Mouse (Mus musculus): ENCODE data around the gene Cfap58.

The Cfap58 gene

GRCm38 (mm10) chr19:47937443-47938406 lies at the start of gene Cfap58:
Gene Cfap58 (plus strand): TSS chr19:47937675.
- DNase-seq (ENCODE audit: low spot score): peak; percentile 24

- DNase-seq (ENCODE audit: low spot score): no peak
These were observed 49.4 kb upstream of the Cfap58 start for GRCm38 (mm10) chr19:47888037-47888436.

DNA sequence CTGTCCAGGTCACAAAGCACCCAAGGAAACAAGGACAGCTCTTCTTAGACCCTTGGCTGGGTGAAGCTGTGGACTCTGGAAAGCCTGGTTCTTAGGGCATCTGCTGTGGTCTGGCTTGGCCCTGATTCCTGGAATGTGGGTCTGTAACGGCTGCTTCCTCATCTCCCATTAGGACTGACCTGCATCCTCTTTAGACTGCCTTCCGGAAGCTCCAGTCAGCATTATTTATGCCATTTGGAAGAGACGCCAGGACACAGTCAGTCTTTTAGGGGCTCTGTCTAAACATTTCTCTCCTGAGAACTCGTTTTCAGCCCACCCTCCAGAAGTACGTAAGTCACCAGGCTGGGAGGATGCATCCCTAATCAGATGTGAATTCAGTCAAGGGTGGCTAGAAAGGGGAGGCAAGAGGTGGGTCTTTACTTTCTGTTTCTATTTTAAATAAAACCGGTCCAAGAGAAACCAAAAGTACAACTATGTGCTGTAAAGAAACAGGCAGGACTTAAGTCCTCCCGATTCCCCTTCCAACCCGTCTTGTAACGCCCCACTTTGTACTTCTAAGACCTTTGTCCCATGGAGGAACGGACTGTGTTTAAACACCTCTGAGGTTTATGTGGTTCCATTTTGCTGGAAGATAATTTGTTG lies 46.9 kb upstream of the Cfap58 start:
- no peak for DNase-seq (ENCODE audit: low spot score)

DNA sequence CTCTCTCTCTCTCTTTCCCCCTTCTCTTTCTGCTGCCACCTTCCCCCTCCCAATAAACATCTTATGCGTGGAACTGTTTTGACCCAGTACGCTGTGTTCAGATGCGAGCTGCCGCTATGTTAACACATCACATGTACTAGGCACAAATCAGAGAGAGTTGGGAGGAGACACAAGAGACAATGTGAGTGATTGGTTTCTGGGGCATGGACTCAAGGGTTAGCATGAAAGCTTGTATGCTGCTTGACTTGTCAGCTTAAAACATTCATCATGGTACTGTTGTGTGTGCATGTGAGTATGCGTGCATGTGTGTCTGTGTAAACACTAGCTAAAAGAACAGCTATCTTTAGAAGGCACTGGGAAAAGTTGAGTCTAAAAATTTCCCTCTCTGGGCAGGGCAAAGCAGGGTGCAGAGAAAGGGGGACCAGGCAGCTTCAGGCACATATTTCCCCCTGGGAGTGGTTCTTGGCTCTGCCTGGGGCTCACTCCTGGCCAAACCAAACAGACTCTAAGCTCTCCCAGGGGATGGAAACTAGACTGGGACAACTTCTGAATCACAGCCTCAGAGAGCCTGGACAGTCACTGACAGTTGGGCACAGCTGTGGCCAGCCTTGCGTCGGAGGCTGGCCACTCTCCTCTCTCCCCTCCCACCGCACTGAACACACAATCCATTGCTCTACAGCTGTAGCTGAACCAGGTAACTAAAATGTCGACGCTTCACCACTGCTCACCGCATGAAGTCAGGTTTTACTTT lies 45.7 kb upstream of the Cfap58 start:
- DNase-seq (ENCODE audit: low spot score): no peak

GRCm38 (mm10) chr19:47893092-47893491 lies 44.4 kb upstream of the Cfap58 start:
- DNase-seq (ENCODE audit: low spot score): no peak

DNA sequence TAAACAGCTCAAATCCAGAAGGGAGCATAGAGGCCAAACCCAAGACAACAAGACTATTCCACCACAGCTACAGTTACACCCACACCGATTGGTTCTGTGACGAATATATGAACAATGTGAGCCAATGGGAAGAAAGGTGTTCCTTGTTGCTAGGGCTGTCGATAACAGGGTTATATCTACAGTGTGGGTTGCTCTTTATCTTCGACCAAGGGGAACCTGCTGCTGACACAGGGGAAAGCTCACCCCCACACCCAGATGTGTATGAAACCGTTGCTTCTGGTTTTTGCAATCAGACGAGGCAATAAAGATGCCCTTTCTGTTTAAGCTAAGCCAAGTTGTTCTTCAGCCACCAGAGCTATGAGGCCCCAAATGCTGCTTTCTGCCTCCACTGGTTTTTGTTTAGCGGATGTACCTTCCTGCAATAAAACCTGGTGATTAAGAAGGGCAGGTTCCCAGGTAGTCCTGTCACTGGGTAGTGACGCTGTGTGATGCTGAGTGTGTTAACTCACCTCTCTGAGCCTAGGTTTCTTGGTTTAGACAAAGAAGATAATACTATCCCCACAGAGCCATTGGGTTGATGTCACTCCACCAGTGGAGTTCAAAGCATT lies 38.9 kb upstream of the Cfap58 start:
- DNase-seq (ENCODE audit: low spot score): no peak

DNA sequence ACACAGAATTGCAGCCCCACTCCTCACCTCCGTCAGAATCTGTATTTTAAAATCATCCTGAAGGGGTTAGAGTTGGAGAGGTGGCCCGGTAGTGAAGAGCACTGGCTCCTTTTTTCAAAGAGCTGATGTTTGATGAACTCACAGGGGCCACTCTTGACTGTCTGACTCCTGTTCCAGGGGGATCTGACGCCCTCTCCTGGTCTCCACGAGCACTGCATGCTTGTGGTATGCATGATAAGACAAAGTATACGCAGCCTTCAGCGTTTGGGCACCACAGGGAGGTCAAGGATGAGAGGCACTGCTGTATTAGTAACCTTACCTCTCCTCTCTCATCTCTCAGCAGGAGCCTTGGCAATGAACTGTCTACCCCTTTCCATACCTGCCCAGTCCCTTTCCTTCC lies 37.5 kb upstream of the Cfap58 start:
- no peak for DNase-seq (ENCODE audit: low spot score)

- no peak for DNase-seq (ENCODE audit: low spot score)
These were observed 36.9 kb upstream of the Cfap58 start for GRCm38 (mm10) chr19:47900558-47900957.

- DNase-seq (ENCODE audit: low spot score): no peak
These were observed 34.9 kb upstream of the Cfap58 start for GRCm38 (mm10) chr19:47902316-47903201.

- DNase-seq (ENCODE audit: low spot score): no peak
These were observed 33.8 kb upstream of the Cfap58 start for GRCm38 (mm10) chr19:47903679-47904078.

GRCm38 (mm10) chr19:47905081-47905480 lies 32.4 kb upstream of the Cfap58 start:
- no peak for DNase-seq (ENCODE audit: low spot score)

DNA sequence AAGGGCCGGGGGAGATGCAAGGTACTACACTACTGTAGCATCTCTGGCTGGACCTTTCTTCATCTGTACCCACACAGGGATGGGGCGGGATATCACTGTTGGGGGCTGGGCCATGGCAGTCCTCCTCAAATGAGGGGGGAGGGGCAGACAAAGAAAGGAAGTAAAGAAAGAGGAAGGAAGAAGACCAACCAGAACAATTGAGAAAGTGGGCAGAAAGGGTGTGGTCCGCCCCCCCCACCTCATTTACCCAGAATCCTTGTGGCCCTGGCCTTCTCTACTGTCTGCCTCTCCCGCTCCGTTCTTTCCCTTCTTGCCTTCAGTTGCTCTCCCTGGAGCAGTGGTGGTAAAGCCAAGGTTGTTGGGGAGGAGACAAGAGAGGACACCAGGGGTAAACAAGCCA lies 31.9 kb upstream of the Cfap58 start:
- no peak for DNase-seq (ENCODE audit: low spot score)

GRCm38 (mm10) chr19:47907596-47907995 lies 29.9 kb upstream of the Cfap58 start:
- no peak for DNase-seq (ENCODE audit: low spot score)

DNA sequence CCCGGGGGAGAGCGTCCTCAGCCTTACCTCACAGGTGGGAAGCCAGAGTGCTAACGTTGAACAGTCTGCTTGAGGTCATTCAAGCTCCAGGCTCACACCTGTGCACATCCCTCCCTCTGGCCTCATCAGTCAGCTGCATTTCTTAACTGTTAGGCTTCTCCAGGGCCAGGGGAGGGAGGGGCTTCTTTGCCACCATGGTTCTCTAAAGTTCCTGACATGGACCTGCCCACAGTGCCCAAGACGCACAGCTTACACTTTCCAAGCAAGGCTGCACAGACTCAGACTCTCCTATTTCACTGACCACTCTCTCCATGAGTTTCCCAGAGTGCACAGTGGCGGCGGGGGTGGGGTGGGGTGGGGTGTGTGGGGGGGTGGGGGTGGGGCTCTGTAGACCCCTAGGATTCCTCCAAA lies 28.5 kb upstream of the Cfap58 start:
- no peak for DNase-seq (ENCODE audit: low spot score)

DNA sequence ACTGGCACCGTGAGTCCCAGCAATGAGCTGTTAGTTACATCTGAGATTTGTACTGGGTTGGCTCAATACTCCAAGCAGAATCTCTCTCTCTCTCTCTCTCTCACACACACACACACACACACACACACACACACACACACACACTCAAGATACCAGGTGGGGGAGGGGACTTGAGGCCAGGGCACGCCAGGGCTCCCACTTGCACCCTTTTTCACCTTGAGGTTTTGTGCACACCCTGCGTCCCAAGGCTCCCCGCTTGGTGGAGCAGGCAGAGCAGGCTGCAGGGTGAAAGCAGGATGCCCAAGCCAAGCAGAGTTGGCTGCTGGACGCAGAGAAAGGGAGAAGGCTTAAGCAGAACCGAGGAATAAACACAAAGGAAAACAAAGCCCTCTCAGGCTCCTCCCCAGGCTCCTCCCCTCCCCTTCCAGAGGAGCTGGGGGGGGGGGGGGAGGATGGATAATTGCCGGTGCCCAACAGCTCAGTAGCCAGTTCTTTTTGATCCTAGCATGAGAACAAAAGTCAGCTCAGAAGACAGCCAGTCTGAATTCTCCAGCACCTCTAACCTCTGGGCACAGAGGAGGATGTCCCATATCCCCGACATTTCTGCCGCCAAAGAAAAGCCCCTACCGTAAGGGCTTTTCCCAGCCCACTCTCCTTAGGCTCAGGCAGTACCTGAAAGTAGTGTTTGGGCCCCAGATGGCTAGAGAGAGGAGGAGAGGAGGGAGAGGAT lies 27.9 kb upstream of the Cfap58 start:
- DNase-seq (ENCODE audit: low spot score): no peak

DNA sequence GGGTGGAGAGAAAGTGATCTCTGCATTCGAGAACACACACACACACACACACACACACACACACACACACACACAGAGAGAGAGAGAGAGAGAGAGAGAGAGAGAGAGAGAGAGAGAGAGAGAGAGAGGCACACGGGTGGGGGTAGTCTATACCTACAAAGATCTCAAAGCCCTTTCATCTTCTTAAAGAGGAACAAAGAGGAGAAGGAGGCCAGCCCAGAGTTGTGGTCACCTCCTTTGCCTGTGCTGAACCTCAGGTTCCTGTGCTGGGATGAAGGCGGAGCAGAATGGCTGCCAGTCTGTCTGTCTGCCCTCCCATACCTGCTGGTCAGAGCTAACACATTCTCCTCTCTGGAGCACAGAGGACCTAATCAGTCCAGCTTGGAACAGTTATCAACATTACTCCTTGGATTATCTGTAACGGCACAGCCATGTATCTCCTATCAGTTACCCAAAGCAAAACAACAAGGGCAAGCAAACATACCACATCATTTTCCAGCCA lies 27.3 kb upstream of the Cfap58 start:
- DNase-seq (ENCODE audit: low spot score): no peak

DNA sequence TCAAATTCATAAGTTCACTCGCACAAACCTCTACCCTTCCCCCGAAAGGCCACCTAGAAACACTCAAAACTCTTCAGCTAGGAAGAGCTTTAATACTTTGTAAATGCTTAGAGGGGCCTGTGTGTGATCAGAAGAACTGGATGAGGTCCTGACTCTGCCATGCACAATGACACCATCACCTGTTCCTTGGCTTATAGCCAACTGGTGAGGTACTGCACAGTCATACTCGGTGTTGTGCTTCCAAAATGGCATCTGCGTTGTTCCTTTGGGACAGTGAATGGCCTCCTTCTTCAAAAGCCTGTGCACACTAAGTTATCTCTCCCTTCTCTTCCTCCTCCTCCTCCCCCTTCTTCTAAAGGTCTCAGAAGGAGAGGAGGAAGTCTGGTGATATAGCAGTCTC lies 26.7 kb upstream of the Cfap58 start:
- no peak for DNase-seq (ENCODE audit: low spot score)

DNA sequence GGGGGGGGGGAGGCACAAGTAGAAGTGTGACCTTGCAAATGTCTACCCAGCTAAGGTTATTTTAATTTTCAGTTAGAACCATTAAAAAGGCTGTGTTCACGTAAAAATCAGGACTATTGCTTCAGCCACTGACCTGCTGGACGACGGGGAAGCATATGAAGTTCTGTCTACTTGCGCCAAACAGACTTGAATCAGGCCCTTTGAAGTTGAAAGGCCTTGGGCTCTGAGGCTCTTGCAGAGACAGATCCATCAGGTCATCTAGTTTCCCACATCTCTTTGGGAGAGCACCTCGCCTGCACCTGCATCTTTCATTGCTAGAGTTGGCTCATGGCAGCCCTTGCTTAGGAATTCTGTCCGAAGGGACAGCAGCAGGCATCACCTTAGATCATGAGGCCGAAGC lies 24.1 kb upstream of the Cfap58 start:
- no peak for DNase-seq (ENCODE audit: low spot score)

- DNase-seq (ENCODE audit: low spot score): no peak
These were observed 23.3 kb upstream of the Cfap58 start for GRCm38 (mm10) chr19:47914191-47914590.

DNA sequence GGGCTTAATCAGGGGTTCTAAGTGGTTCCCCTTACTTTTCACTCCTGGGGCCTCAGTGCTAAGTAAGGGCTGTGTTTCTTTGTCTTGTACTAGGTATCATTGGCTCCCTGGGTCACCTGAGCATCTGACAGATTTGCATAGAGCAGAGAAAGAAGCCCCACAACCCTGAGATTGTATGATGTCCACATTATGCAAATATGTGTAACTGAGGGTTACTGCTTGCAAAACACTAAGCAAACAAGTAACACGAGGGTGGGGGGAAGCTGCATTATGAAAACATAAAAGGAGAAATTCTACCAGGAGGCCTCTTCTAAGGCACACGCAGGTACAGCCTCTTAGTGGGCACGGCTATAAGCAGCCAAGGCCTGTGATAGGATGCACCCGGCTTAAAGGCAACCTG lies 22.2 kb upstream of the Cfap58 start:
- no peak for DNase-seq (ENCODE audit: low spot score)

All from ovary, postnatal 14 days (tissue).